Mouse (Mus musculus): ENCODE measurements around the gene Hydin.

Gene Hydin

GRCm38 (mm10) chr8:110636182-110636581 is 369.4 kb downstream of the Hydin start:
- DNase-seq (ENCODE audit: low read depth), result no peak

GRCm38 (mm10) chr8:110642331-110642730 is 375.6 kb downstream of the Hydin start:
- no peak for DNase-seq (ENCODE audit: low read depth)

- DNase-seq (ENCODE audit: low read depth), result no peak
Observed at GRCm38 (mm10) chr8:110643177-110643576, 376.4 kb downstream of the Hydin start.

GRCm38 (mm10) chr8:110644422-110644821 is 377.6 kb downstream of the Hydin start:
- no peak for DNase-seq (ENCODE audit: low read depth)

GRCm38 (mm10) chr8:110644901-110645300 is 378.1 kb downstream of the Hydin start:
- DNase-seq (ENCODE audit: low read depth), result no peak

- no peak for DNase-seq (ENCODE audit: low read depth)
Observed at GRCm38 (mm10) chr8:110645340-110645739, 378.6 kb downstream of the Hydin start.

- peak; percentile 86 for DNase-seq (ENCODE audit: low read depth)
Observed at GRCm38 (mm10) chr8:110646064-110646463, 379.3 kb downstream of the Hydin start.

- peak; percentile 69 for DNase-seq (ENCODE audit: low read depth)
Observed at GRCm38 (mm10) chr8:110648577-110648976, 381.8 kb downstream of the Hydin start.

- DNase-seq (ENCODE audit: low read depth), result no peak
Observed at GRCm38 (mm10) chr8:110649286-110649685, 382.5 kb downstream of the Hydin start.

- no peak for DNase-seq (ENCODE audit: low read depth)
Observed at GRCm38 (mm10) chr8:110650838-110651237, 384.1 kb downstream of the Hydin start.

- no peak for DNase-seq (ENCODE audit: low read depth)
Observed at GRCm38 (mm10) chr8:110651847-110652246, 385.1 kb downstream of the Hydin start.

GRCm38 (mm10) chr8:110654075-110655060 is 387.6 kb downstream of the Hydin start:
- DNase-seq (ENCODE audit: low read depth), result peak; percentile 54

GRCm38 (mm10) chr8:110655827-110656226 is 389.1 kb downstream of the Hydin start:
- no peak for DNase-seq (ENCODE audit: low read depth)

- no peak for DNase-seq (ENCODE audit: low read depth)
Observed at GRCm38 (mm10) chr8:110657661-110658060, 390.9 kb downstream of the Hydin start.
